ENCODE assay signal across 16 mouse cellular contexts in the genomic region with DNA sequence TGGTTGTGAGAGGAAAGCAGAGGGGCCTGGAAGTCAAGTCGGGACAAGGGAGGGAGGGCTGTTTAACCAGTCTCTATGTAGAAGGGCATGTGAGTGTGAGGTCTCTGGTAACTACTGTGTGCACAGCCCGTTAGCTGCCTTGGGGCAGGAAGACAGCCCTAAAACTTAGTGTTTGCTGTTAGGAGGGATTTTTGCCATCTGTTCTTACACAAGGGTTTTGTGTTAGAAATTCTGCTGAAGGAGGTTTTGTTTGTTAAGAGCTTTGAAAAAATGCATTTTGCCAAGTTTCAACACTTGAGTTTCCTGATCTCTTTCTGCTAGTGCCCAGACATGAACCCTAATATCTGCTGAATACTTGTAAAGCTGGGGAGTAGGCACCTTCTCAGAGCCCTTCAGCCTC.
"Had no signal": no experiment of that assay in that cellular context is flagged by ENCODE, and none has a peak within 500 bp of the region (broad histone marks: within the 10 kb centered on the region; RNA-seq: fewer than 3 reads in every experiment).

No protein-coding gene starts in this region.

- H3K9me3 ChIP-seq: midbrain, embryonic 10.5 days; midbrain, embryonic 12.5 days; neural tube, embryonic 13.5 days; neural tube, embryonic 15.5 days; stomach, embryonic 15.5 days had no signal

- H3K27ac ChIP-seq: midbrain, embryonic 10.5 days; midbrain, embryonic 12.5 days; neural tube, embryonic 13.5 days; neural tube, embryonic 15.5 days; stomach, embryonic 15.5 days had no signal

- ATAC-seq: midbrain, embryonic 16.5 days had no signal

- H3K4me2 ChIP-seq: lung, embryonic 14.5 days; midbrain, embryonic 12.5 days; neural tube, embryonic 13.5 days; neural tube, embryonic 15.5 days; stomach, embryonic 15.5 days had no signal

- H3K4me1 ChIP-seq: midbrain, embryonic 12.5 days; neural tube, embryonic 13.5 days; neural tube, embryonic 15.5 days; stomach, embryonic 15.5 days had no signal

- H3K4me3 ChIP-seq: midbrain, embryonic 10.5 days; midbrain, embryonic 12.5 days; myocyte; neural tube, embryonic 13.5 days; neural tube, embryonic 15.5 days; stomach, embryonic 15.5 days had no signal

- H3K9ac ChIP-seq: lung, embryonic 14.5 days; midbrain, embryonic 12.5 days; neural tube, embryonic 13.5 days; neural tube, embryonic 15.5 days; stomach, embryonic 15.5 days had no signal

- DNase-seq: lung, adult 18-20 months; lung, postnatal 14 days; lung, postnatal 4 days; midbrain, embryonic 14.5 days; right cerebral cortex, postnatal 14 days; thymus, adult 2 months; thymus, postnatal 25 days; thymus, postnatal 4 days had no signal

- H3K27me3 ChIP-seq: midbrain, embryonic 12.5 days; neural tube, embryonic 13.5 days; neural tube, embryonic 15.5 days; stomach, embryonic 15.5 days had no signal
